Mouse (Mus musculus) inflammation-experienced regulatory T-cells, adult 6 months (primary cell): ENCODE results near the gene Tnni1. TPM values are rescaled to one million over a fixed set of nuclear protein-coding genes. Genes with fewer than 3 reads are reported as not detected.
A peak's percentile ranks its signal among the peaks of the same experiment; 100 is the strongest.

Experiments
- ATAC-seq: one replicate; pipeline ENCODE4 v1.8.0; 2017
- polyA plus RNA-seq, 3 experiments: library from polyadenylated mRNA; unstranded; fragments of 100-300 nt; shearing (Covaris generic); gene quantifications; one replicate each; pipeline ENCODE4 v1.2.1; 2017

The Tnni1 gene
- polyA plus RNA-seq, 3 experiments from 2014 or later, result not detected

DNA sequence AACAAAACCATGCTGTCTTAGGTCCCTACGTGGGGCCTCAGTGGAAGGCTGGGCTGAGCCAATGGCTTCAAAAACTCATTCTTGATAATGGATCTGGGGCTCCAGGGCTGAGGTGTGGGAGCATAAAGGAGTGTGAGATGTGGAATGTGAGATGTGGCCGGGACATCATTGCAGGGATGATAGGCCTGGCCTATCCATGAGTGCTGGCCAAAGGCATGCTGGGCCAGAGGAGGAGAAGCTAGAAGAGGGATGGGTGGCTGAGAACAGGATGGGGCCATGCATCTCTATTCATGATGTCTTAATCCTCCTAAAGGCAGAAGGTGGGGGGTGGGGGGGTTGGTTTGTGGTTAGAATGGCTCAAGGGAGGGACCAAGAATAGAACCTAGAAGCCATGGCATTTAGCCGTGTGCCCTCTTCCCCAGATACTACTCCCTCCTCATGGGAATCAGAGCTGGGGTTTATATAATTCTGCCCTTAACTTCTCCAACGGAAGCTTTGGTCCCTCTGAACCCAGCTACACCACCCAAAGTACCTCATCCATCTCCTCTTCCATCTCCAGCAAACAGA, 11.8 kb upstream of the Tnni1 start:
- no peak for ATAC-seq

DNA sequence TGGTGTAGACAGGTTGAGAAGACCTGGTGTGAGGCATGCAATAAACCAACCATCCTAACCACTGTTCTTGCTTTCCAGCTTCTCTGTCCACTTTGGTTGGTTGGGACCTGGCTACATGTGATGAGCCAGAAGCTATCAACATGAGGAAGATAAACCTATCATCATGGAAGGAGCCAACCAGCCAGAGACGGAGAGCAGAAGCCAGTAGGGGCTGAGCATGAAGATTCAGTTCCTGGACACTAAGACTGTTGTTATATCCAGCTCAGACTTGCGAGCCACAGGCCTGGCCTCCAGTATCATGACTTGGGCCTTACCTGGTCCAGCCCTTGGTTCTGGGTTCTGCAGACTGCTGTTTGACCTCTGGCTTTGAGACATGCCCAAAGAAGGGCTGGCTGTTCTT, 10.8 kb upstream of the Tnni1 start:
- ATAC-seq, result no peak

DNA sequence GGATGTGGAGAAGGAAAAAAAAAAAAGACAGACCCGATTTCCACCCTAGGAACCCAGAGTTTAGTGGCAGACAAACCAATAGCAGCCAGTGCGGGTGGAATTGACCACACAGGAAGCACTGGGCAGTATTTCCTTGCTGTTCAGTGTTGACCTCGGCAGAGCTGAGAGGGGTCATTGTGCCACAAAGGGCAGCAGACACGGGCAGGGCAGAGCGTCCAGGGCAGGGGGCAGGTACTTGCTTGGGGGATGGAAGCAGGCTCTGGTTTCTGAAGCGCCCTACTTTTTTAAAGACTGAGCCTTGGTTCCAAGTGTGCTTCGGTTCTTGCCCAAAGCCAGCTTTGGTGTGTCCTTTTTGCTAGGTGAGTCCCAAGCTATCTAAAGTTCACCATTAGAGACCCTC, 9.0 kb upstream of the Tnni1 start:
- no peak for ATAC-seq

DNA sequence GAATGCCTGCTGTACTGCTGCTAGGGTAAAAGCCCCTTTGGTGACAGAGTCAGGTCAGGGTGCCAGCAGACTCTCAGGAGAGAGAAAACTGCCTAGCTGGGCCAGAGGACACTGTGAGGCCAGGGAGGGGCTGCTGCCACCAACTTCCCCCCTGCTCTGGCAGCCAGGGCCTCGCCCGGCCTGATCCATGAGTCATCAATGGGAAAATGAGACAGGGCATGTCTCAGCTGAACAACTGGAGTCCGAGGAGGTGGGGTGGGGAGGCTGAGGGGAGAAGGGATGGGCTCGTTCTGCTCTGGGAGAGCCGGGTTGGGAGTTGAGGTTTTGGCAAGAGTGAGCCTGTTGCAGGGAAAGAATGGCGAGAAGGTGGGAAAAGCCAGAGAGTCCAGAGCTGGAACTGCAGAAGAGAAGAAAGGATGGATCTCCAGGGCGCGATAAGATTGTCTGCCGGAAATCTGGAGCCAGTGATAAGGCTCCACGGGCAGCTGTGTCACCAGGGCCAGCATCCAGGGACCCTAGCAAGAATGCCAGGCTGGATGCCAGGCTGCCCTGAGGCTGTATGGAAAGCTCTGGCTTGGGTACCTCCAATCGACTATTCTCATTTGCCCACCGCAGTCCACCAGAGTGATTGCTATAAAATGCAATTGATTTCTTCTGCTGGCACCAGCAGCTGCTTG, 8.2 kb upstream of the Tnni1 start:
- ATAC-seq, result no peak

DNA sequence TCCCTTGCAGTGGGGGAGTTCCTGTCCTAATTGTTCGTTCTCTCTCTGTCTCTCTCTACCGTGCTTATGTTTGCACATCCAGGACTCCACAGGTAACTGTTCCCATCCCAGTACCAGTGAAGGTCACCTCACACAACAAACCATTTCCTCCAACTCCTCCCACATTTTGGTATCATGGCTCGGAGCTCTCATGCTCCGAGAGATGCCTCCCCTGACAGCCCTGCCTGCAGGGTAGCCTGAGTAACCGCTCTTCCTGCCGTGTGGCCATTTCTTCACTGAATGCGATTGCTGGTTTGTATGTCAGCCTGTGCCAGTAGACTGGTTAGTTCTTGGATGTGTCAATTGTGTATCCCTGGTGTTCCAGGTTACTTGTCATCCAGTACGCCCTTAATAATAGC, 7.7 kb upstream of the Tnni1 start:
- no peak for ATAC-seq

DNA sequence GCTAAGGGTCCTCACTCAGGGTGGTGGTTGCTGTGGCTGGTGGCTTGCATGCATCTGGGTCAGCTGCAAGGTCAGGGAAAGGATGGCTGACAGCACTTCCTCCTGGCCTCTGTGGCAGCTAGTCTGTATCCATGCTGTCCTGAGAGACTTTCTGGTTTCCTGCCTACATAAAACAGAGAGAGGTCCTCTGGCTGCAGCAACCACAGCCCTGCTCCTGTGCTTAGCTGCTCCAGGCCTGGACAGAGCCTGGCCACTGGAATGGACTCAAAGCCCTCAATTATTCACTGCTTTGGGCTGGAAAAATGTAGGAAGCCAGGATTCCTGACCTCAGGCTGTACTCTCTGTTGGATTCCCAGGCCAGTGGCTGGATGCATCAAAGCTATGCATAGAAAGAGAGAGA, 2.6 kb upstream of the Tnni1 start:
- ATAC-seq, result no peak

DNA sequence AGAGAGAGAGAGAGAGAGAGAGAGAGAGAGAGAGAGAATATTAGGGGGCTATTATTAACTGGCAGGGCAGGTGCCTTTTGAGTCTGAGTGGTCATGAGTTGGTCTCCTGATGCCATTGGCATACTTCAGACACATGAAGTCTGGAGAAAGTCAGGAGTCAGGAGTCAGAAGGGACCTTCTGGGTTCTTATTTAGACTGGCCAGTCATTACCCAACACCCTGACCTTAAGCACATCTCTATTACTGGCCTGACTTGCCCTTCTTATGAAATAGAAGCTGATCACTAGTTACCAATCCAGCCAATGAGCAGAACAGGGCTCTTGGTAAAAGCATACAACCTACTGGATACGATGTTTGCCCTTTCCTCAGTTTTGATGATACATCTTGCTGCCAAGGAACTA, 2.2 kb upstream of the Tnni1 start:
- no peak for ATAC-seq

DNA sequence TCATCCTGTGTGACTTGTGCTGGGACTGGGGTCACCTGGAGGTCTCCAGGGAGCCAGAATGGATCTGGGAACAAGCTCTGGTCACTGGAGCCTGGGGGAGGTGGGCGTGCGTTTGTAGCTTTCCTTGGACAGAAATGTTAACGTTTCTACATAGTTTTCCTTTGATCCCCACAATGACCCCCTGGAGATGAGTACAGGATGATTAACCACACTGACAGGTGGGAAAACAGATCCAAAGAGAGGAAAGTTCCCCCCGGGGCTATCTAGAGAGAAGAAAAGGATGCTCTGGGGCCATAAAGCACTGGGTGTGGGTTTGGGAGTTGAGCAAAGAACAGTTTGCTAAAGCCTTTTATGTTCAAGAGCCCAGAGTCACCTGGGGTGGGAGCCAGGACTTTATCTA, 1.4 kb downstream of the Tnni1 start:
- ATAC-seq, result no peak

DNA sequence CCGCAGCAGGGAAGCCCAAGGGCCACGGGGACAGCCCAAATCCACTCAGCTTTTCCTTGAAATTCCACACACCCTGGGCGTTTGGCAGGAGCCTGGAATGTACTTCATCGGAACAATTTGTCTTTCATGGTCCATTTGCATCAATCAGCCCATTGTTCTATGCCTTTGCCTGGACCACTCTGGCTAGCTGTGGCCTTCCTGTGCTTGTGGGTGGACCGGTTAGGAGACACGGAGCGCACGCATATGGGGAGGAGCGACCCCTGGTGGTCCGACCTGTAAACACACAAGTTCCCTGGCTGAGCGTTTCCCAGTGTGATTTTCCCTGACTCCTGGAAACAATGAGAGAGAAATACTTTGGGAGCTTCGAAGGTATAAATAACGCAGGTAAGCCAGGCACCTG, 2.0 kb downstream of the Tnni1 start:
- peak; percentile 84 for ATAC-seq

DNA sequence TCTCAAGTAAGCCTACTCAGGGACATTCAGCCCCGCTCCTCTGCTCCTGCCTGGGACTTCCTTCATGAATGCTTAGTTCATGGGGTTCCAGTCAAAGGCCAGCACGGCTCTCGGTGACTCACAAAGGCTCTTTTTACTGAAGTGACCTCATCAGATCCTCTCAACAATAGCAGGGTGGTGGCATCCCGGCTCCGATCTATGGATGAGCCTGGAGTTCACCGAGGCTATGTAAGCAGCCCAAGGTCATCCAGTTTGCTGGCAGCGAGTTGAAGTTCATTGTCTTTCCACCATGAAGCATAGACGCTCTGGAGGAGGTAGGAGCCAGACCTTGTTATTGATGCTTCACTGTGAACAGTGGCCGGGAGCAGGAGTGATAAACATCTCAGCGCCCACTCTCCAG, 3.6 kb downstream of the Tnni1 start:
- no peak for ATAC-seq

DNA sequence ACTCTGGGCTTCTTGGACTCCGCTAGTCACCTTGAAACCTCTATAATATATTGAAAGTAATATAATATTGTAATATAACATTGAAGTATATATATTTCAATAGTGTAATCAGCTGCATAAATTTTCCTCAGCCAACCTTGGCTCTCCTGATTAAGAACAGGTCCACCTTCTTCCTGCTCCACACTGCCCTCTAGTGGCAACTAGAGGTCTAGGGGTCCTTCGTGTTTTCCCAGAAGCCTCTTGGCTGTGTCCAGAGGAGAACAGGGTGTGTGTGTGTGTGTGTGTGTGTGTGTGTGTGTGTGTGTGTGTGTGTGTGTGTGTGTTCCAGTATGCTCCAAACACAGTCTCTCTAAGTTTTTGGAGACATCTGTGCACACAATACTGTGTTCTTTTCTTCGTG, 8.6 kb downstream of the Tnni1 start:
- ATAC-seq, result peak; percentile 74

DNA sequence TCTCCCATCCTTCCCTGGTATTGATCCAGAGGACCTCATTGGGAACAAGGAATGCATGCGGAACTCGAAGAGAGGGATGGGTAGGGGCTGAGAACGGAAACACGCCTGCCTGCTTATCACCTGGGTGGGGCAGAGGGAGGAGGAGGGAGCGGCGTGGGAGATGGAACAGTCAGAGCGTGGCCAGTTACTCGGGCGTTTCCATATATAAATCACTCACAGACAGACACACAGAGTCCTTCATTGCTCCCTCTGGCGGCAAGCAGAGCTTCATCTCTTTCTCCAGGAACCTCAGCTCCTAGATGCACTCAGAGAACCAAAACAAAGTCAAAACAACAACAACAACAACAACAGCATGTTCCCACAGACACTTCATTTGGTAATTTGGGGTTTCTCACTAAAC, 9.5 kb downstream of the Tnni1 start:
- no peak for ATAC-seq

DNA sequence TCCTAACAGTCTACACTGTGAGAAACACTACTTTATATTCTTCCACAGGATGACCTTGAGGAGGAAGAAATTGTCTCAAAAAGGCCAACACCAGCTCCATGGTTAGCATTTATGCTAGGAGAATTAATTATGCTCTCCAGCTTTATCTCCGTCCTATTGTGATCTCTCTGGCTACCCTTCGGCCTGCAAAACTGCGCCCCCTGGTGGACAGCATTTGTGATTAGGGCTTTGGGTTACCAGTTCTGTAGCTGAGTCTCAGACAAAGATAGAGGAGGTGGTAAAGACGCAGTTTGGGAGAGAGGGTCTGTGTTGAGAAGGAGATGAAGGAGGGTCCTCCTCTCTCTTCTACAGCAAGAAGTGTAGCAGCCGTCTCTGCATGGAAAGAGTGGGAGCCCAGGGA, 10.6 kb downstream of the Tnni1 start:
- peak; percentile 45 for ATAC-seq

DNA sequence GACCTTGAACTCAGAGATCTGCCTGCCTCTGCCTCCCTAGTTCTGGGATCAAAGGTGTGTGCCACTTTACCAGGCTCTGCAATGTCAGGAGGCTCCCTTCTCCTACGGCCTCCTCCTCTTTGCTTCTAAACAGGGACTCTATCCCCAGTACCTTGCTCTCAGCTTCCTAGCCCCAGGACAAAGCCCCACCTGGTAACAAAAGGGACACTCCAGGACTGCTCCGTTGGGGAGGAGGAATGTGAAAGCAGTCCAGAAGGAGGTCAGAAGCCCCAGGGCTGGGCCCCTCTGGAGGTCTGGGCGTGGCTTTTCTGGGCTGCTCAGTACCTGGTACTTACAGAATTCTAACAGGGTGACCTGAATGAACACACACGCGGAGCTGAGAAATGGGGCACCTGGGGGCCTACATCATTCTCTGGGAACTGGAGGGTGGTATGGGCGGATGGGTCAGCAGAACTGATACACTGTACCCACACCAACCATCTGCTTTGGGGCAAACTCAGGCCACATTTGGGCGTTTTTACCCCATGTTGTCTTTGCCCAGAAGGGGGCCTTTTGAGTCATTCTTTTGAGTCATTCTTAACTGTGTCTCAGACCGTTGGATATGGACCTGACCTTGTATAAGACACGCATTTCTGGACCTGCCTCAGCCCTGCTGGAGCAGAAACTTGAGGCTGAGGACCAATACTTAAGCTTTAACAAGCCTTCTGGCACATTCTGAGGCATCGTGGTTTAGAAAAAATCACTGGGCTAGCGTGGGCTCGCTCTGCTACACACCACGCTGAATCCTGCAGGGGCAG, 13.1 kb downstream of the Tnni1 start:
- no peak for ATAC-seq

DNA sequence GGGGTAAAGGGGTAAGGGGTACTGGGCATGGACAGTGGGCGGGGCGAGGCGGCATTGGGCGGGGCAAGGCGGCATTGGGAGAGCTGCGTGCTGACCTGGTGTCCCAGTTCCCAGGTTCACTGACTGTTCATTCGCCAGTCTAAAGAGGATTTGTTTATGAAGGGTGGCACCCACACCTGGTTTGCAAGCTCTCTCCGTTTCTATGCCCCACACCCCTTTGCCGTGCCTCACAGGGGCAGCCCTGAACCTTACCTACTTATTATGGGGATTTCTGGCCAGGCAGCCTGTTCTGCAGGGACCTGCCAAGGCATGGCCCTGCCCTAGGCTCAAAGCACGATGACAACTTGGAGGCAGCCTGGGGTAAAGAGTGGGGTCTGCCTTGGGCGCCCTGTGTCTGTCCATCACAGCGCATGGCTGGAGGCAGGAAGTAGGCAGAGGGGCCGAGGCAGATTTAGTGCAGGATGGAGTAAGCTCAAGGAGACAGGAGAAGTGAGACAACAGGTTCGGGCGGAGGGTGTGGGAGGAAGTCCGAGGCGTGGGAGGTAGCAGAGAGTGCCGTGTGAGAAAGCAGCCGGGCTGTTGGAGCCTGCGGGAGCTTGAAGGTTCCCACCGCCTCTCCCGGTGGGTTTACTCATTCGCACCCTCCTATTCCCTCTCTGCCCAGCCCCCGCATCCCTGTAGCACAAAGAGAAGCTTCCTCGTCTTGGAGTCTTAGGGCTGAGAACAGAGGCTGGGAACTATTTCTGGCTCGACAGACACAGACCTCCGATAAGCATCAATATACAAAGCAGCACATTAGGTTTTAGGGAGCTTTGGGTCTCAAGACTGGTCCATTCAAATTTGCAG, 14.4 kb downstream of the Tnni1 start:
- ATAC-seq, result peak; percentile 78

DNA sequence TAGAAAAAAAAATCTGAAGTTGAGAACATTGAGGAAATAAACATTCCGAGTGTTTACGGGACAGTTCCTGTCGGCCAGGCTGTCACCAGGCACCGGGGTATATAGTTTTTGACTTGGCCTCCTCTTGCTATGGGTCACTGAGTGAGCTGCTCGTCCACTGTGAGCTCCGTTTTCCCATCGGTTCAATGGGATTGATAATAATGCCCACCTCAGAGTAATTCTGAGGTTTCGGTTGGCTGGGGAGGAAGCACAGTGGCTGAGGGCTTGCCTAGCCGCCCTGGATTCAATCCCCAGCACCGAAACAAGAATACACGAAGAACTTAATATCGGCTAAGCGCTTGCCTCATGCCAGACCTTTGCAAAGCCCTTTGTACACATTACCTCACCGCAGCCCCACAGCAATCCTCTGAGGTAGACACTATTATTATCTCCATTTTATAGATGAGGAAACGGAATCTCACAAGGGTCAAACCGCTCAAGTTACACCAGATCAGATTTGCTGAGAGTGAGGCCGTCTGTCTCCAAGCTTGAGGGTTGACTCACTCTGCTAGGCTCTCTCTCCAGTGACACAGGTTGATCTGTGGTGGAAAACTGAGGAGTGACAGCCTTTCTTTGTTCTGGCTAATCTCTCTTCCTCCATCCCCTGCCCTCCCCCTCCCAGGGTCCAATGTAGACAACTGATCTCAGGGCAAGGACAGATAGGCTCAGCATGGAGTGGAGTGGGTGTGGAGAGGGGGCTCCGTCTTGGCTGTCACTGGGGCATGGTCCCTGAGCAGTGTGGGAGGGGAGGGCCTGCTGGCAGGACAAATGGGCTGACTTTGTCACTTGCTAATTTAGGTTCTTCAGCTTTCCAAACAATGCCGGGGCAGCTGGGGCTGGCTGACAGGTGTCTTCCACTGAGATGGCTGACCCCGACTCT, 15.2 kb downstream of the Tnni1 start:
- ATAC-seq, result no peak

DNA sequence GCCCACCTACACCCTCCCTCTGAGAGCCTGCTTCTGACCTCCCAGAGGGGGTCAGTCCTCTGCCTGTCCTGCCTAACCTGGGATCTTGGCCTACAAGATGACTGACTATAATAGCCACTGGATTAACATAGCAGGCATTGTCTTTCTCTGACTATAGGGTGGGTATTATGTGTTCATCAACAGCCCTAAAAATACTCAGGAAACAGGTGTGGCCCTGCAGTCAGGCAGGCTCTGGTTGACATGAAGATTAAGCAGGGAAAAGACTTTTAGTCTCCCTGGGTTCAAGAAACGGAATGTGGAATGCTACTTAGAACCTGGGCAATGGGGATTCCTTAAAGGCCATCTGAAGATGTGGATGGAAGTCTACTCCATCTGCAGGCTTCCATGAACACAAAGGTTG, 19.3 kb downstream of the Tnni1 start:
- ATAC-seq, result no peak

DNA sequence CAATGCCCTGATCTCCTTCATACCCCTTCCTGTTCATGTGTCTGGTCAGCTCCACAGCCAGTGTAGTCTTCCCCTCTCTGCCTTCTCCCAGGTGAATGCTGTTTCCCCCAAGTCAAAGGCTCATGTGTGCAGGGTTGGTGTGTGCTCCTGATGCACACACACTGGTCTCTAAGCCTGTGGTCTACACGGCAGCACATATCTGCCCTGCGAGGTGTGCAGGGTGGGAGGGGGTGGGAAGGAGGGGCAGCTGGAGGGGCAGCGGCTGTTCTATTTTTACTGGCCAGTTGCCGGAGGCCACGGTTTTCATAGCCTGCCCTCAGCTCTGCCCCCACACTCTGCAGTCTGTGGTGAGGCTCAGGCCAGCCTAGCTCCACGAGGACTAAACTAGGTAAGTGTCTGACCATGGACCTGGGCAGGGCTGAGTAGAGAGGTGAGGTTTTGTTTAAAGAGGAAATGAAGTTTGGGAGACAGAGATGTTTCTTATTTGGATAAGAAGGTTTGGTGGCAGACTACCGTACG, 19.9 kb downstream of the Tnni1 start:
- no peak for ATAC-seq

DNA sequence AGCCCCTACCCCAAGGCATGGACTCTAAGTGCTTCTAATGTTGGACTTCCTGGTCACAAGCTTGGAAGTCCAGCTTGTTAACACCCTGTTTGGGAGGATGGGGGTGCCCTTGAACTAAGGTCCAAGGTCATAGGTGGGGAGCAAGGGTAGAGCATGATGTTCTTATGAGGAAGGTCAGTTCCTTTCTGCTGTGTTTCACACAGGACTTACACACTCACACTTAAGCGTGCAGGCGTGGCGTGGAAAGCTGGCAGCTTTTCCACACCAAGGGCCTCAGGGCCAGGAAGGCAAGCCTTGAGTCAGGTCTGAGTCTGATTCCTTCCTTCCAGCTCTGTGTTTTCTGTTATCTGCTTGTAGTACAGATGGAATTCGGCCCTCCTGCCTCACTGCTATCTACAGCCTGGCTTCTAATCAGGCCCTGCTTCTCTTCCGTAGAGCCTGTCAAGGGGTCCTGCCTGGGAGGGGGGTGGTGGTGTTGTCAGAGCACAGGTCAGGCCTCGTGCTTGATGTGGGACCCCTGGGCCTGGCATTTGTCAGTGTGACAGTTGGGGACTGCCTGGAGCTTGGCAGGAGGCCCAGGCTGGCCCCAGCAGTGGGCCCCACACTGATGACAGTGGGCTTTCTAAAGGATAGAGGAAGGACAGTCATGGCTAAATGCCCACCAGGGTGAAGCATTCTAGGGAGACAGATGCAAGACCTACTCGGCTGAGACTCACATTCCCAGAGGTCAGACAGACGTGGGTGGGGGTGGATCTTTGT, 21.1 kb downstream of the Tnni1 start:
- no peak for ATAC-seq

DNA sequence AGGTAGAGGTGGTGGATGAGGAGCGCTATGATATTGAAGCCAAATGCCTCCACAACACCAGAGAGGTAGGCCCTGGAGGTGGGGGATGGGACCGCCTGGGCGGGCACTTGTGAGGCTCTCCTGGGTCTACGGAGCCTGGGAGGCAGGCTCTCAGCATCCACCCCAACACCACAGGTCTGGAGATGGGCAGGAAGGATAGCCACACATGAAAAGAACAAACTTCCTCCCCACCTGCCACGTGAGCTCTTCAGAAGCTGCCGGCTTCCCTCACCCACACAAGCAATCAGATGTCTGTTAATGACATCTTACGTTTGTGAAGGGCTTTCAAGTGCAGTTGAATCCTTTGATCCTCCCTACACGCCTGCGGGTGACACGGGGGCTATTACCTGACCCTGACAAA, 28.3 kb downstream of the Tnni1 start:
- peak; percentile 85 for ATAC-seq

DNA sequence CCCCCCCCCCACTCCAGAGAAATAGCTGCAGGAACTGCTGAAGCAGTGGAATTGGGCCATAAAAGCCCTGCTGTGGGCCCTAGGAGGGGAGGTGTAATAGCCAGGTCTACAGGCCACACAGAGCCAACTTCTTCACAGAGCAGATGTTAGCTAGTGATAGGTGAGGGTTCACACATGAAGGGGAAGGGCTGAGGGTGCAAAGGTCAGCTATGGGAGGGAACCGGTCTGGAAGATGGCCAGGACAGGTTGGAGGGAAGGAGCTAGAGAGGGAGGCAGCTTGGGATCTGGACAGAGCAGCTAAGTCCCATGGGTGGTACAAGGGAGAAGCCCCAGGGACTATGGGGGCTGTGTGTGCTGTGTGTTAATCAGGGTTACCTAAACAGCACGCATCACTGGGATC, 30.9 kb downstream of the Tnni1 start:
- no peak for ATAC-seq
